Mouse (Mus musculus): ENCODE data around the gene Pdcd1lg2.

DNA sequence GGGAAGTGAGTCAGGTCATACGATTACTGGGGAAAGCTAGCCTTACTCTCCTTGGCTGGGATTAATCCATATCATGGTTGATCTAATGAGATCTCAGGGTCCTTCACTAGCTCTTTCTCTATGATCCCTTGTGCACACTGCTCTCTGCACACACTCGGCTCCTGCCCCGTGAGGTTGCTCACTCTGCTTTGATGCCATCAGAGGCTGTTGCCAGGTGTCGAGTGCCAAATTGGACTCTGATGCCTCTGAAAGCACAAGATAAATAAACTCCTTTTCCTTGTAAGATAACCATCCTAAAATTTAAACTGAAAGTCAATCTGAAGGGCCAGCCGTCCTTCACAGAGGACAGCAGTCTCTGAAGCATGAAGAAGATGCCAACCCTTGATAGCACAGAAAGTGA is 20.2 kb upstream of the Pdcd1lg2 start:
- TF ChIP-seq POLR2A (IDR thresholded peaks at IDR 0.05; ENCODE audit: borderline replicate concordance, extremely low read depth, low read depth, low read length) = no peak
- TF ChIP-seq CTCF (IDR thresholded peaks at IDR 0.05; ENCODE audit: insufficient read depth, low read length) = no peak

Data from lung, adult 2 months (tissue).